Mouse (Mus musculus) forebrain, embryonic 14.5 days (tissue): ENCODE results near the gene Cecr2. TPM values are rescaled to one million over a fixed set of nuclear protein-coding genes. Genes with fewer than 3 reads are reported as not detected.

Experiments
- ATAC-seq: fragments of 200-750 bp; cut with Nextera tagmentation; 2 replicates; pipeline ENCODE4 v1.8.0; 2017; ENCODE audit warnings: mild to moderate bottlenecking, moderate library complexity
- DNase-seq: peaks from one replicate; pipeline ENCODE4 v3.0.0-alpha.2; 2015; ENCODE audit warnings: low spot score
- H3K27ac ChIP-seq: fragments of 300-500 bp; sonication (generic); 2 replicates; pipeline ENCODE4 v1.5.1; 2014; ENCODE audit warnings: low read depth, mild to moderate bottlenecking, control low read depth, low read length, moderate library complexity
- H3K27me3 ChIP-seq: fragments of 300-500 bp; sonication (generic); replicated peaks from 2 replicates; pipeline ENCODE4 v1.6.1; 2014; ENCODE audit warnings: low read length, control low read depth, mixed read lengths; ENCODE audit not compliant: control insufficient read depth, insufficient read depth
- H3K36me3 ChIP-seq: fragments of 300-500 bp; sonication (generic); 2 replicates; pipeline ENCODE4 v1.6.1; 2014; ENCODE audit warnings: low read length, control low read depth; ENCODE audit not compliant: control insufficient read depth, insufficient read depth
- H3K4me1 ChIP-seq: fragments of 300-500 bp; sonication (generic); 2 replicates; pipeline ENCODE4 v1.6.1; 2014; ENCODE audit warnings: antibody characterized with exemption, low read length, control low read depth; ENCODE audit not compliant: control insufficient read depth, insufficient read depth
- H3K4me2 ChIP-seq: fragments of 300-500 bp; sonication (generic); 2 replicates; pipeline ENCODE4 v1.6.1; 2014; ENCODE audit warnings: mild to moderate bottlenecking, control low read depth, low read length
- H3K4me3 ChIP-seq: fragments of 300-500 bp; sonication (generic); 2 replicates; pipeline ENCODE4 v1.5.1; 2014; ENCODE audit warnings: low read depth, low read length, control low read depth
- H3K9ac ChIP-seq: fragments of 300-500 bp; sonication (generic); 2 replicates; pipeline ENCODE4 v1.6.1; 2014; ENCODE audit warnings: mild to moderate bottlenecking, low read length, control low read depth, moderate library complexity
- H3K9me3 ChIP-seq: fragments of 300-500 bp; sonication (generic); replicated peaks from 2 replicates; pipeline ENCODE4 v1.6.1; 2016; ENCODE audit warnings: low read length, control low read depth, mixed read lengths; ENCODE audit not compliant: control insufficient read depth
- WGBS: fragments of 180-500 bp; shearing (Covaris S2); extraction: QIAGEN DNeasy Blood & Tissue Kit; methylation state at CpG from one replicate; pipeline ENCODE4 v1.1.7; 2014; 5-methylcytosine and 5-hydroxymethylcytosine counted together
- polyA plus RNA-seq: library from polyadenylated mRNA; unstranded; fragments of >200 nt; fragmentation: Nextera tagmentation; extraction: Ambion mirVana; gene quantifications from 2 replicates; pipeline ENCODE4 v1.2.1, GENCODE M21; 2014

Cecr2 gene
- polyA plus RNA-seq, result 5.3 and 5.6 TPM in 2 replicates

- WGBS, result 1% methylated on average over 76 of the region's 127 CpGs
- no peaks in the 10 kb centered on the region for H3K9me3 ChIP-seq
Observed at GRCm38 (mm10) chr6:120665816-120666760, at the start of gene Cecr2. Cecr2 (plus strand) TSS chr6:120666369.

DNA sequence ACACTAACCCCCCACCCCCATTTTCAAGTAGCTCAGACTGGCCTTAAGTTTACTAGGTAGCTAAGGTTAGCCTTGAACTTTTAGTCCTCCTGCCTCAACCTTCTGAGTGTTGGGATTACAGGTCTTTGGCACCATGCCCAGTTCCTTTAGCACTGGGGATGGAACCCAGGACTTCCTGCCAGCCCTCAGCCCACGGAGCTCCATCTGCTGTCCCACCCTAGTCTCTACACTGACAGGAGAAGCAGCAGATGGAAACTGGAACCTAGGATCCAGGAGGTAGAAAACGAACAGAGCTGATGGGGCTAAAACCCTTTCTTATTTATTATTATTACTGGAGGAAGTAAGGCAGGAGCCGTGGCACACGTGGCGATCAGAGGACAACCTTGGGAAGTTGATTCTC is 48.6 kb upstream of the Cecr2 start:
- Histone ChIP-seq H3K9ac (no peak overlapping the region), H3K9me3 (no peaks in the 10 kb centered on the region), H3K27me3 (no peaks in the 10 kb centered on the region), H3K4me1 (no peaks in the 10 kb centered on the region), H3K4me2 (no peak overlapping the region), H3K27ac (no peak overlapping the region), H3K36me3 (no peaks in the 10 kb centered on the region), H3K4me3 (no peak overlapping the region)
- WGBS, result 75% methylated on average over 5 of the region's 5 CpGs
- DNase-seq (peak; percentile 10), ATAC-seq (no peak)

More at GRCm38 (mm10) chr6:120665816-120666760, at the start of gene Cecr2:
- H3K4me2 ChIP-seq, result peak within 1 kb of the TSS; percentile 92
- peak; percentile 89 for DNase-seq
- H3K27ac ChIP-seq, result peak within 1 kb of the TSS; percentile 98
- no peaks in the 10 kb centered on the region for H3K27me3 ChIP-seq
- no peaks in the 10 kb centered on the region for H3K36me3 ChIP-seq
- ATAC-seq, result peak; percentile 91
- peaks cover 7% of the 10 kb centered on the region for H3K4me1 ChIP-seq
- peak within 1 kb of the TSS; percentile 85 for H3K9ac ChIP-seq
- peak within 1 kb of the TSS; percentile 92 for H3K4me3 ChIP-seq

GRCm38 (mm10) chr6:120618518-120619402 is 47.4 kb upstream of the Cecr2 start:
- Histone ChIP-seq H3K36me3 (no peaks in the 10 kb centered on the region), H3K9ac (no peak overlapping the region), H3K4me1 (no peaks in the 10 kb centered on the region), H3K4me2 (no peak overlapping the region), H3K27me3 (no peaks in the 10 kb centered on the region), H3K9me3 (no peaks in the 10 kb centered on the region), H3K27ac (no peak overlapping the region), H3K4me3 (no peak overlapping the region)
- WGBS, result 77% methylated on average over 4 of the region's 4 CpGs
- ATAC-seq (no peak), DNase-seq (no peak)

GRCm38 (mm10) chr6:120620193-120620592 is 46.0 kb upstream of the Cecr2 start:
- DNase-seq (no peak), ATAC-seq (no peak)
- Histone ChIP-seq H3K4me3 (no peak overlapping the region), H3K27ac (no peak overlapping the region), H3K9ac (no peak overlapping the region), H3K4me2 (no peak overlapping the region), H3K9me3 (no peaks in the 10 kb centered on the region), H3K4me1 (no peaks in the 10 kb centered on the region), H3K27me3 (no peaks in the 10 kb centered on the region), H3K36me3 (no peaks in the 10 kb centered on the region)
- WGBS, result 88% methylated on average over 3 of the region's 3 CpGs

GRCm38 (mm10) chr6:120625081-120625480 is 41.1 kb upstream of the Cecr2 start:
- Histone ChIP-seq H3K4me2 (no peak overlapping the region), H3K9me3 (no peaks in the 10 kb centered on the region), H3K4me1 (no peaks in the 10 kb centered on the region), H3K36me3 (no peaks in the 10 kb centered on the region), H3K27me3 (no peaks in the 10 kb centered on the region), H3K4me3 (no peak overlapping the region), H3K9ac (no peak overlapping the region), H3K27ac (no peak overlapping the region)
- DNase-seq (no peak), ATAC-seq (no peak)
- WGBS, result 72% methylated on average over 8 of the region's 8 CpGs

GRCm38 (mm10) chr6:120627096-120627495 is 39.1 kb upstream of the Cecr2 start:
- Histone ChIP-seq H3K27me3 (no peaks in the 10 kb centered on the region), H3K27ac (no peak overlapping the region), H3K4me2 (no peak overlapping the region), H3K9ac (no peak overlapping the region), H3K9me3 (no peaks in the 10 kb centered on the region), H3K4me3 (no peak overlapping the region), H3K4me1 (no peaks in the 10 kb centered on the region), H3K36me3 (no peaks in the 10 kb centered on the region)
- ATAC-seq (no peak), DNase-seq (no peak)
- 46% methylated on average over 2 of the region's 2 CpGs for WGBS

DNA sequence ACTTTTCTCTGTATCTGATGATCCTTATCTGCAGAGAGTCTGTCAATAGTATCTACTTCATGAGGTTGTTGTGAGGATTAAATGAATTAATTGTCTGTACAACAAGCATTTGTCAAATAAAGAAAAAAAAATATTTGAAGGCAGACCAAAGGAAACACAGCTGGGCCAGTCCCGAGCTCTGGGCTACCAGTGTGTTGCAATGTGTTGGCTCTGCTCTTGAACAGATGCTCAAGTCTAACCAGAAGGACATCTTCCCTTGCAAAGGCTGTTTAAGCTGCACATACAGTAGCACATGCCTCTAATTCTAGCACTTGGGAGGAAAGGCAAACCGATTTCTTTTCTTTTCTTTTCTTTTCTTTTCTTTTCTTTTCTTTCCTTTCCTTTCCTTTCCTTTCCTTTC is 37.2 kb upstream of the Cecr2 start:
- H3K27me3 ChIP-seq, result no peaks in the 10 kb centered on the region

DNA sequence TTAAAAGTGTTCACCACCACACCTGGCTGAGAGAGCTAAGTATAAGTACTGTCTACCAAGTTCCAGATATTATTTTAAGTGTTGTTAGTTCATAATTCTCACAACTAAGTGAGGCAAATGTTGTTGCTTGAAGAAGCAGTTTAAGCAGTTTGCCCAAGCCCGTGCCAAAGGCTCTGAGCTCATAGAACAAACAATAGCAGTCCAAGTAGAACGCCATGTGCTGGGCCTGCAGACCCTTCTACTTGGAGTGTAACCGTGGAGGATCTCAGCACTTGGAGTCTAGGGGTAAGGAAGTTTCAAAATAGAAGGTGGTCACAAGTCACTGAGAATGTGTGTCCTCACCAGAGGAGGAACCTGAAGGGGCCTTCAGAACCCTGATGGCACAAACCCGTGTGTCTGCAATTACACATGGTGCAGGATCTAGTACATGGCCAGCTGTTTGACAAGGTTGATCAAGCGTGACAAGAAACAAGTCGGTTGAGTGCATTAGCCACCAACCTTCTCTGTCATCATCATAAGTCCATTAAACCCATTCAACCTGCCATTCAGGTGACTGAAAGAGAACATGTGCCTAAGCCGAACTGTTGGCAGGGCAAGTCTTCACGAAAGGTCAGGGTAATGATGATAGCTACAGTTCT is 30.7 kb upstream of the Cecr2 start:
- H3K4me1 ChIP-seq, result no peaks in the 10 kb centered on the region
- ATAC-seq (no peak), DNase-seq (no peak)
- H3K4me3 ChIP-seq, result no peak overlapping the region
- no peak overlapping the region for H3K27ac ChIP-seq
- H3K36me3 ChIP-seq, result no peaks in the 10 kb centered on the region
- no peaks in the 10 kb centered on the region for H3K9me3 ChIP-seq
- H3K9ac ChIP-seq, result no peak overlapping the region
- no peak overlapping the region for H3K4me2 ChIP-seq
- WGBS, result 92% methylated on average over 8 of the region's 8 CpGs
- H3K27me3 ChIP-seq, result no peaks in the 10 kb centered on the region

More for the DNA sequence above, 37.2 kb upstream of the Cecr2 start:
- no peaks in the 10 kb centered on the region for H3K9me3 ChIP-seq
- H3K27ac ChIP-seq, result no peak overlapping the region
- whole genome bisulfite sequencing, result 78% methylated on average over 2 of the region's 2 CpGs
- ATAC-seq (no peak), DNase-seq (no peak)
- H3K4me1 ChIP-seq, result no peaks in the 10 kb centered on the region
- H3K4me2 ChIP-seq, result no peak overlapping the region
- no peak overlapping the region for H3K9ac ChIP-seq
- no peaks in the 10 kb centered on the region for H3K36me3 ChIP-seq
- H3K4me3 ChIP-seq, result no peak overlapping the region
